Mouse (Mus musculus): ENCODE results near the gene Tmc4. TPM values are rescaled to one million over a fixed set of nuclear protein-coding genes. Genes with fewer than 3 reads are reported as not detected.

Tmc4 gene
- 2.5 TPM for polyA plus RNA-seq (2014; fragmentation: Illumina TruSeq; extraction: RNeasy Lipid Tissue Mini Kit (QIAGEN cat#74804); ENCODE audit: low read depth, low replicate concordance)

DNA sequence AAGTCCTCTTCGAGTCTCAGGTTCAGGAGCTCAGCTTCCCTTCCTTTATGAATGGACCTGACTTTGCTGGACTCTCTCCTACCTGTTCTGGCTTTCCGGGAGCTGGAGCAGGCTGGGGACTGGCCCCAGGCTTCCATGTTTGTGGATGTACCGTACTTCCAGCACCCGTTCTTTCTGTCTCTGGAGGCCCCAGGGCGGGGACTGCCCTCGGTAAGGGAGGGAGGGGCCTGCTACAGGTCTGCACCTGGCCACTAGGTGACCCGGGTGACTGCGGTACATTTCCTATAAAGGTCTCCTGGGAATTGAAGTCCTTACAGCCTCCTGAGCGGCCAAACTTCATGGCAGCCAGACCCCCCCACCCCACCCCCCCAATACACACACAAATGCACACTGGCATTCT, at the start of gene Tmc4:
TSS of gene Tmc4 (minus strand) at position 212 of the 400 bp plus-strand sequence.

DNA sequence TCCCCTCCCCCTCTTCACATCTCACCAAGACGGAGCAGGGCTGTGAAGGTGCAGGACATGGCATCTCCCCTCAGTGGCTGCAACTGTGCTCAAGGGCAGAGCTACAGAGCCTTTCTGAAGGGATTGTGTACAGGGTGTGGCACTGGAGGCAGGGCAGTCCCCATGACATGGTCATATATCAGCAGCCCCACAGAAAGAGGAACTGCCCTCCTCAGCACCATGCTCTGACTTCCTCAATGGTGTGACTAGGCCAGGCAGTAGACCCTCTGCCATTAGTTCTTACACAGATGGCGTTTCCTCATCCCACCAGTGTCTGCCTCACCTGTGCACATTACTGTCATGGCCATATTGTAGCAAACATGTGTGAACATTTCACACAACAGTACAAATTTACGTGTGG, 42.9 kb upstream of the Tmc4 start, which contains the start of gene Pirb:
TSS of gene Pirb (minus strand) at position 124 of the 400 bp plus-strand sequence.

DNA sequence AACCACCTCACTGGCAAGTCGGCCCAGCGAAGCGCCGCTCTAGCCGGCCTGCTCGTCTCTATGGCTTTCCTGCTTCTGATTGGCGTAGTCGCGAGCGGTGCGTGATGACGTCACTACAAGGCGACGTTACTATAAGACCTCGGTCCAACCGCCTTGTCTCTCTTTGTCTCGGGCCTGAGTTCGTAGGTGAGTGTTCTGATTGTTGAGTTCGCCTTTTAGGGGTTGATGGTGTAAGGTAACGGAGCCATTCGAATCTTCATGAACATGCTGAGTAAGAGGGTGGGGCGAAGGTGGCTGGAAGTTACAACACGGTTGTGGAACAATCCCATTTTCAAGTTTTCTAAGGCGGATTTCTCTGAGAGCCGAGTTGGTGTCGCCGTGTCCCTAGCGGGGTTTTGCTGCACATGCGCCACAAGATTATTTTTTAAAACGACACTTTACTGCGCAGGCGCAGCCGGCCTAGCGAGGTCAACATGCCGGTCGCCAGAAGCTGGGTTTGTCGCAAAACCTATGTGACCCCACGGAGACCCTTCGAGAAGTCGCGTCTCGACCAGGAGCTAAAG, 26.6 kb upstream of the Tmc4 start, which contains the start of gene Rps9:
TSS of gene Rps9 (plus strand) at position 115 of the 563 bp plus-strand sequence.

DNA sequence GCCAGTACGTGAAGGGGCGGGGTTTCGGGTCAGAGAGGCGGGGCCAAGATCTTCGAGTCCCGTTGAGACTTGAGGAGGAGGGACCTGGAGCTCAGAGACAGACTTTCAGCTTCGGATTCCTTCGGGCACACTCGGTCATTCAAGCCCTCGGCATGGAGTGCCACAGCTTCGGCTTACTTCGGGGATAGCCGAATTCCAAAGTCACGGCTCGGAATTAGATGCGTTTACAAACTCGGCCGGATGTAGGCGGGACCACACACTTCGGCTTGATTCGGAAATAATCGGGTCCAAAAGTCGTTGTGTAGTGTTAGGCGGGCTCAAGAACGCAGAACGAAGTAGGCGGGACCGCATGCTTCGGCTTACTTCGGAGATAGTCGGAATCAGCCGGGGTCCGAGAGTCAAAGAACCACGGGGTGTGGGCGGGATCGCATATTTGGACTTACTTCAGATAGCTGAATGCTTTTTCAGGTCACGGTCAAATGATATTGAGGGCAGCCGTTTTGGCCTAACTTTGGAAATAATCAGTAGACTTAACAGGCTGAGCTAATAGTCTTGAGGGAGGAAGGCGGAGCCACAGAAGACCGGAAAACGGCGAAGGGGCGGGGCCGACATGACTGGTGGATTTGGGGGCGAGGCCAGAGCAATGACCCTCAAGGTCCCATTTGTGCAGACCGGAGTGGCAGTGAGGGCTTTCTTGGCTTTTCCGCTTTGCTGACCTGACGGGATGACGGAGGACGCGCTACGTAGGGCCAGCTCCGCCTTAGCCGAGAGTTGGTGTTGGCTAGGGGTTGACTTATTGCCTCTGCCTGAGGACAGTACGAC, 15.8 kb upstream of the Tmc4 start, which contains the start of gene Mboat7:
TSS of gene Mboat7 (minus strand) at position 537 of the 822 bp plus-strand sequence.

DNA sequence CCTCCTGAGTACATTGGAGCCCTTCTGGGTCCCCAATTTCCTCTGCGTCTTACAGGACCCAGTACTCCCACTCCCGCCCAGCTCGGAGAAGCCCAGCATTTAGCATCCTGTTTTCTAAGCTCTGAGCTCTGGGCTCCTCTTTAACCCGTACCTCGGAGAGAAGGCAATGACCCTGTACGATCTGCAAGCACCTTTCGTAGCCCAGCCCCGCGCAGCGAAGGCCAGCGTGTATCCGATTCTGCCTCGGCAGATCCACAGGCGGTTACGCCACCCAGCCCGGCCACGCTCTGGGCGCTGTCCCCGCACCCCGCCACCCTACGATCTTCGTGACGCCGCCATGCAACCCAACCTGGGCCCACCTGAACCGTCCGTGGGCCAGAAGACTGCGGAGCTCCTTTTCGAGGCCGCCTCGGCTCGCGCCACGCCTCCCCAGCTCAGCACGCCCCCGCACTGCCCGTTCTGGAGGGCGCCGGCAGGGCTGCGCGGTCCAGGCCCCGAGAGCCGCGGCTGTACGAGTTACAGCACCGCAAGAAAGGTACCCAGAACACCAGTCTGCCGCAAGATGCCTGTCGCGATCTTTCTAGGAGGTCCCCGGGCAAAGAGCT, 15.1 kb upstream of the Tmc4 start, which contains the start of gene Tsen34:
TSS of gene Tsen34 (plus strand) at position 482 of the 605 bp plus-strand sequence.

DNA sequence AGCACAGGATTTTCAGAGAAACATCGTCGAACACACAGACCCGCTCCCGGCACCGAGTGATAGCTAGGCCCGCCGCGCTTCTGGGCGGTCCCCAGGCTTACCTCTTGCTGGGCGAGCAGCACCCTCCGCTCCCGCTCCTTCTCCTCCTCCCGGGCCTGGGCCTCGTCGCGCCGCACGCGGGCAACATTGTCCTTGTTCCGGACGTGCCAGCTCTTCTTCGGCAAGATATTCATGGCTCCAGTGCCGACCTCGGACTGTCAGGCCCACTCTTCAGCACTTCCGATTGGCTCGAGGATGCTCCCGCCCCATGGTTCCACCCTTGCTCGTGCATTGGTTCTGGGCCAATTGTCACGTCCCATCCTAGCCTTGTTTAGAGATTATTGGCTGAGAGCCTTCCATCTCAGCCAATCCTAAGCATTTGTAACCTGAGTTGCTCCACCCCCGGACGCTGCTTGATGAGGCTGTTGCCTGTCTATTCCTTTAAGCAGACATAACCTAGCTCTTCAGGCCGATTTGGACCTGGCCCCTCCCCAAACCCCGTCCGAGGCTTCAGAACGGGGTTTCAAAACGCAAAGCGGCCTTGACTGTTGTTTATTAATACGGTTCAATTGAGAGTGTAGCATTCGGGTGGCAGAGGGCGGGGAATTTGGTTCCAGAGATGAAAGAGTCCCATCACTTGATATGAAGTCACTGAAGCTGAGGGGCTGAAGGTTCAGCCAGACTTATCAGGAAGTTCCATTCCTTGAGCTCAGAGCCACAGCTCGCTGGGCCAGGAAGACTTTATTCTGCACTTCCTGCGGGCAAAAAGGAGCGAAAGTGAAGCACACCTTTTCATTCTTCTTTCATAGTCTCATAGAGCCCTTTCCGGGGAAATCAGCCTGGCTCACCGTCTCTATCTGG, 11.9 kb downstream of the Tmc4 start, which contains the start of gene Leng1:
TSS of gene Leng1 (minus strand) at position 626 of the 900 bp plus-strand sequence.

DNA sequence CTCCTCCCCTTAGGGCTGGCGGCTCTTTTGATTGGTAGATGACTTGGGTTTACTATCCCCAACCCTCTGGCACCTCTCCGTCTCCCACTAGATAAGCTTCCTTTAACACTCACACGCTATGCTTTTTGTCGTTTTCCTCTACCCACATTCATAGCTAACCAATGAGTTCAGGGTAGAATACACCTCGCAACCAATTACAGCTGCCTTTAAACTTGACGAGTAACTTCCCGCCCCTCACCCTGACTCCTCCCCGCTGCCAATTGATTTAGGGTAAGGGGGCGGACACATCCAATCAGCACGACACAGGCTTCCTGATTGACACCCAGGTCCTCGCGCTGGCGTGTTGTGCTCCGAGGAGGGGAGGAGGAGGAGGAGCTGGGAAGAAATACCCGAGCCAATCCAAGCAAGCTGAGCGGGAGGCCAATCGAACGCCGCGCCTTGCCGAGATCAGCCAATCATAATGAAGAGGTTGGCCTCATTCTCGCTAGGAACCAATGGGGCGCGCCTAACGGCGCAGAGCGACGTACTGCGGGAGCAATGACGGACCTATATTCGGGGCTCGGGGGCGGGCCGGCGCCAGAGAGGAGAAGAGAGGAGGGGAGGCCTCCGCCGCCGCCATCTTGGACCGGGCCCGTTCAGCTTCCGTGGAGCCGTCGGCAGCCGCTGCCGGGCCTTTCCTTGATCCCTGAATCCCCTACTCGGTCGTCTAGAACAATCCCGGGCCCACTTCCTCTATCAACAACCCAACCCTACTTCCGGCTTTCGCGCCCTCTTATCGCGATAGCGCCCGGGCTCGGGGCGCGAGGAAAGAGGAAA, 32.5 kb downstream of the Tmc4 start, which contains the start of gene Cnot3:
TSS of gene Cnot3 (plus strand) at position 597 of the 816 bp plus-strand sequence.

DNA sequence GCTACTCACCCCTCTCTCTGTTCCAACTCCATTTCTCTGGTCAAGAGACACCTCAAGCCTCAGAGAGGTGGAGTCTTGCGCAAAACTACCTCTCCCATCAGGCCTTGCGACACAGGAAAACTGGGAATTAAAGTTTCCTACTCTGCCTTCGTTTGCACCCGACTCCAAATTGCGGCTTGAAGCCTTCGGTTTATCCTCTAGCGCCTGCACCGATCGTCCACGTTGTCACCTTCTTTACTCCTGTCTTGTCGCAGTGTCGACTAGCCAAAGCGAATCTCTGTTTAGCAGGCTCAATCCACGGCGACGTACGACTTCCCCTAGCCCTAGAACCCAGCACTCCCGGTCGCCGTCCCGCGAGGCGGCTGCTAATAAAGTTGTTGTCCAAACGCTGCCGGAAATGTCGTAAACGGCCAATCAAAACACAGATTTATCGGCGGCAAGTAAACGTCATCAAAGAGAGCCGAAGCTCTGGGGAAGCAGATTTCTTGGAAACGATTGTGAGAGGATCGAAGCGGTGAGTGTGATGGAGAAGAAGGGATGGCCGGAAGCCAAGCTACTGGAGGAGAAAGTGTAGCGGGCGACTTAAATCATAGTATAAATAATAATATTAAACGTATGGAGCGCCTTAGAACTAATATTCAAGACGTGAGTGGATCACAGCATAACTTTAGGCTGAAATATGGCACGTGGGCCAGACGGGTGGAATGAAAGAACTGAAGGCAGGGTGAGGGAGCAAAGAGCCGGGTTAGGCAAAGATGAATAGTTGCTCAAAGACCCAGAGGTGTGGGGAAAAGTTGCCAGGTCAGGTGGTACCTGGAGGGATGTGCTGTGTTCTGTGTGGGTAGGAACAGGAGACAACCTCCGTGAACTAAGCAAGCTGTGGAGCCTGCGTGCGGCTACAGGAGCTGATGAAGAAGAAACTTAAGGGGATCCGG, 47.5 kb downstream of the Tmc4 start, which contains the start of the genes Tfpt and Prpf31:
TSS of gene Tfpt (minus strand) at position 387 of the 935 bp plus-strand sequence.
TSS of gene Prpf31 (plus strand) at position 443 of the 935 bp plus-strand sequence.

DNA sequence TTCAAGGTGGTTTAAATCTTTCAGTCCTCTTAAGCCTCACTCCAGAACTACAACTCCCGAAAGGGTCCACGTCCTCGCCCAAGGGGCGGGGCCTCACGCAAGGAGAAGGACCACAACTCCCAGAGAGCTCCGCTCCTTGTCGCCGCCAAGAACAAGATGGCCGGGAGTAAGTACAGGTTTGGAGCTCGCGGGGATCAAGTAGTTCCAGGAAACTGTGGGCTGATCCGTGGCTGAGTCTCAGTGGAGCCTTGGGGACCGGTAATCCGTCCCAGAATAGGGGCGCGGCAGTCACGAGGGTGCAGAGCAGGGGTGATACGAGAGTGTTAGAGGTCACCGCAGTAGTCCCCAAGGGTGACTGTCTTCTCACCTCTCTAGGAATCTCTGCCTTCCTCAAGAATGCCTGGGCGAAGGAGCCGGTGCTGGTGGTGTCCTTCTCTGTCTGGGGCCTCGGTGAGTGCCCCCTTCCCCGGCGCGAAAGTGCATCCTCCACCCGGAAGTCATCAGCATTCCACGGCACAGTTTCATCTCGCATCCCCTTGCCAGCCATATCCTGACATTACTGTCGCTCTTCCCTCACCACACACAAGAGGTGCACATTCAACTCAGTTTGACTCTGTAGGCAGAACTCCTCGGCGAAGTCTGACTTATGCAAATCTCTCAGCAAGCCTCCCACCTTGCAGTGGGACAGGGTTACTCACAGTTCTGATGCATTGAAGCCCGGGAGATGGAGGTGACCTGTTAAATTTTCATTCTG, 59.9 kb downstream of the Tmc4 start, which contains the start of gene Ndufa3:
TSS of gene Ndufa3 (plus strand) at position 132 of the 754 bp plus-strand sequence.

DNA sequence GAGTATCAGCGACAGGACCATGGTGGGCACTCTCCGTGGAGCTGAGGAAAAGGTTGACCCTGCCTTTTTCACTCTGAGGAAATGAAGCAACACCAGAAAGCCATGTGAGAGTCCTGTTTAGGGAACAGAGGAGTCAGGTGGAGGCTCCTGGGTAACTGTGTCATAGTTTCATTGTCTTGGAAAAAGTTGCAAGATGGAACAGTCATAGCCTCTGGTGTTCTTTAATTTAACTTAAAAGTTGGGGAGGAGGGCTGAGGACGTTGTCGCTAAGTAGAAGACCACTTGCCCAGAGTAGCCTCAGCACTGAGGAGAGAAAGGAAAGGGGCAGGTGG, 61.3 kb downstream of the Tmc4 start, which contains the start of gene Oscar:
TSS of gene Oscar (minus strand) at position 101 of the 332 bp plus-strand sequence.

Other genes with a start within 250 kb of the Tmc4 start
- 0.14 TPM for gene Tarm1, start 174.9 kb downstream of the Tmc4 start, polyA plus RNA-seq (2014; fragmentation: Illumina TruSeq; extraction: RNeasy Lipid Tissue Mini Kit (QIAGEN cat#74804); ENCODE audit: low read depth, low replicate concordance)
- gene Oscar, start 61.4 kb downstream of the Tmc4 start, polyA plus RNA-seq (2014; fragmentation: Illumina TruSeq; extraction: RNeasy Lipid Tissue Mini Kit (QIAGEN cat#74804); ENCODE audit: low read depth, low replicate concordance): 1.3 TPM
- 18.2 TPM for gene Ndufa3, start 60.2 kb downstream of the Tmc4 start, polyA plus RNA-seq (2014; fragmentation: Illumina TruSeq; extraction: RNeasy Lipid Tissue Mini Kit (QIAGEN cat#74804); ENCODE audit: low read depth, low replicate concordance)
- gene Tfpt, start 47.6 kb downstream of the Tmc4 start, polyA plus RNA-seq (2014; fragmentation: Illumina TruSeq; extraction: RNeasy Lipid Tissue Mini Kit (QIAGEN cat#74804); ENCODE audit: low read depth, low replicate concordance): 3.1 TPM
- gene Prpf31, start 47.6 kb downstream of the Tmc4 start, polyA plus RNA-seq (2014; fragmentation: Illumina TruSeq; extraction: RNeasy Lipid Tissue Mini Kit (QIAGEN cat#74804); ENCODE audit: low read depth, low replicate concordance): 13.3 TPM
- gene Cnot3, start 32.3 kb downstream of the Tmc4 start, polyA plus RNA-seq (2014; fragmentation: Illumina TruSeq; extraction: RNeasy Lipid Tissue Mini Kit (QIAGEN cat#74804); ENCODE audit: low read depth, low replicate concordance): 10.5 TPM
- gene Leng1, start 11.7 kb downstream of the Tmc4 start, polyA plus RNA-seq (2014; fragmentation: Illumina TruSeq; extraction: RNeasy Lipid Tissue Mini Kit (QIAGEN cat#74804); ENCODE audit: low read depth, low replicate concordance): 3.2 TPM
- gene Tsen34, start 15.3 kb upstream of the Tmc4 start, polyA plus RNA-seq (2014; fragmentation: Illumina TruSeq; extraction: RNeasy Lipid Tissue Mini Kit (QIAGEN cat#74804); ENCODE audit: low read depth, low replicate concordance): 1.2 TPM
- 10.7 TPM for gene Mboat7, start 16.0 kb upstream of the Tmc4 start, polyA plus RNA-seq (2014; fragmentation: Illumina TruSeq; extraction: RNeasy Lipid Tissue Mini Kit (QIAGEN cat#74804); ENCODE audit: low read depth, low replicate concordance)
- 3.7 TPM for gene Rps9, start 26.4 kb upstream of the Tmc4 start, polyA plus RNA-seq (2014; fragmentation: Illumina TruSeq; extraction: RNeasy Lipid Tissue Mini Kit (QIAGEN cat#74804); ENCODE audit: low read depth, low replicate concordance)
- 0.22 TPM for gene Pirb, start 42.8 kb upstream of the Tmc4 start, polyA plus RNA-seq (2014; fragmentation: Illumina TruSeq; extraction: RNeasy Lipid Tissue Mini Kit (QIAGEN cat#74804); ENCODE audit: low read depth, low replicate concordance)
- not detected for gene Gm15448, start 148.1 kb upstream of the Tmc4 start, polyA plus RNA-seq (2014; fragmentation: Illumina TruSeq; extraction: RNeasy Lipid Tissue Mini Kit (QIAGEN cat#74804); ENCODE audit: low read depth, low replicate concordance)
- 0.43 TPM for gene Pira2, start 167.5 kb upstream of the Tmc4 start, polyA plus RNA-seq (2014; fragmentation: Illumina TruSeq; extraction: RNeasy Lipid Tissue Mini Kit (QIAGEN cat#74804); ENCODE audit: low read depth, low replicate concordance)
- 0.11 TPM for gene Gm14548, start 220.6 kb upstream of the Tmc4 start, polyA plus RNA-seq (2014; fragmentation: Illumina TruSeq; extraction: RNeasy Lipid Tissue Mini Kit (QIAGEN cat#74804); ENCODE audit: low read depth, low replicate concordance)
- not detected for gene Lilra6, start 237.9 kb upstream of the Tmc4 start, polyA plus RNA-seq (2014; fragmentation: Illumina TruSeq; extraction: RNeasy Lipid Tissue Mini Kit (QIAGEN cat#74804); ENCODE audit: low read depth, low replicate concordance)

Measured in testis, adult 10 weeks (tissue).